ENCODE assay signal across 11 mouse cellular contexts in genomic region chr17:24867914-24868313, GRCm38 (mm10).
"Had no signal": no experiment of that assay in that cellular context is flagged by ENCODE, and none has a peak within 500 bp of the region (broad histone marks: within the 10 kb centered on the region; RNA-seq: fewer than 3 reads in every experiment).

No protein-coding gene starts in this region.

- ATAC-seq: liver, embryonic 12.5 days; midbrain, embryonic 13.5 days; midbrain, embryonic 16.5 days had no signal

- DNase-seq: kidney, adult 2 months; liver; lung, adult 18-20 months; lung, postnatal 10 days; lung, postnatal 36 days; retina, postnatal 1 day; right cerebral cortex, postnatal 14 days; thymus, postnatal 25 days had no signal
